Mouse (Mus musculus): ENCODE data around the gene Gja6.

DNA sequence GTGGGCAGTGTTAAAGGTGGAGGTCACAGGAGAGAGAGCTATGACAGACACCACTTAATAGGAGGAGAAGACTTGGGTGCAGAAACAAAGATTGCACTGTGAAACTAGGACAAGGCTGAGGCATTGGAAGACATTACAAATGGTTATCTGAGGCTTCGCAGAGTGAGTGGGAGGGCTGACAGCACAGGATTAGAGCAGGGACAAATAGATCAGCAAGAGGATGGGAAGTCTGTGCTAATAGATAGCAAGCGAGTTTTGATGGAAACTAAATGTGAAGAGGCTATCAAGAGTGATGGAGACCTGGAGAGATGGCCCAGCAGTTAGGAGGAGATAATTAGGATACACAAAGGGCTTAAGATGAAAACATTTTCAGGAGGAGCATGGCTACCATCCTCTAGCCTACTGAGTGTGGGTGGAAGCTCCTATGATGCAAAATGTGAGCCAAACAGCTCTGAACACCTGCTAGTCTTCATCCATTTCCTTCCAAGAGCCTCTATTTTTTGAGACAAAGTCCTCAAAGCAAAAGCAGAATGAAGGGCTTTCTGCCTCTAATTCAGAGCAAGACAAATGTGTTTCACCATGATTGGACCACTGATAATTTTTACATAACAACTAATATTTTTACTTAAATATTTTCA is 1.7 kb downstream of the Gja6 start:
- TF ChIP-seq CTCF (IDR thresholded peaks at IDR 0.05; ENCODE audit: insufficient read depth, low read length) (no peak), POLR2A (IDR thresholded peaks at IDR 0.05; ENCODE audit: borderline replicate concordance, extremely low read depth, low read depth, low read length) (no peak)
